Mouse (Mus musculus): ENCODE results near the gene Sbno2. TPM values are rescaled to one million over a fixed set of nuclear protein-coding genes. Genes with fewer than 3 reads are reported as not detected.
A peak's percentile ranks its signal among the peaks of the same experiment; 100 is the strongest.

The Sbno2 gene
- polyA plus RNA-seq, 1 experiment = 67.2 TPM

GRCm38 (mm10) chr10:80130403-80131031 is 25.1 kb upstream of the Sbno2 start:
- WGBS = 34% methylated on average over 18 of the region's 18 CpGs
- no peak for DNase-seq (ENCODE audit: low read depth, low spot score)

DNA sequence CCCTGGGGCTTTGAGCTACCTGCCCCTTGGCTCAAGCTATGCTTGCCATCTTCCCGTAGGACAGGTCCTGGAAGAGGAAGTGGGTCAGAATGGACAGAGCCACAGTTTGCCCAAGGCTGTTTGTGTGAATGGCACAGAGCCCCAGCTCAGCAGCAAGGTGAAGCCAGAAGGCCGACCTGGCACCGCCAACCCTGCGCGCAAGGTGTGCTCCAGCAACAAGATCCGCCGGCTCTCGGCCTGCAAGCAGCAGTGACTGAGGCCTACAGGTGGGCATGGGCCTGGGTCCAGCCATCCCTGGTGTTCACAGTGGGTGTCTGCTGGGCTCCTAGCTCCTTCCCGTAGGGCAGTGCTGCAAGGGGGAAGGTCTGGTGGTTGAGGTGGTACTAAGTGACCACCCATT is 24.5 kb upstream of the Sbno2 start:
- 34% methylated on average over 9 of the region's 9 CpGs for WGBS
- no peak for DNase-seq (ENCODE audit: low read depth, low spot score)

- DNase-seq (ENCODE audit: low read depth, low spot score) = no peak
- WGBS = 95% methylated on average over 8 of the region's 8 CpGs
These were observed 22.5 kb upstream of the Sbno2 start for GRCm38 (mm10) chr10:80127920-80128319.

DNA sequence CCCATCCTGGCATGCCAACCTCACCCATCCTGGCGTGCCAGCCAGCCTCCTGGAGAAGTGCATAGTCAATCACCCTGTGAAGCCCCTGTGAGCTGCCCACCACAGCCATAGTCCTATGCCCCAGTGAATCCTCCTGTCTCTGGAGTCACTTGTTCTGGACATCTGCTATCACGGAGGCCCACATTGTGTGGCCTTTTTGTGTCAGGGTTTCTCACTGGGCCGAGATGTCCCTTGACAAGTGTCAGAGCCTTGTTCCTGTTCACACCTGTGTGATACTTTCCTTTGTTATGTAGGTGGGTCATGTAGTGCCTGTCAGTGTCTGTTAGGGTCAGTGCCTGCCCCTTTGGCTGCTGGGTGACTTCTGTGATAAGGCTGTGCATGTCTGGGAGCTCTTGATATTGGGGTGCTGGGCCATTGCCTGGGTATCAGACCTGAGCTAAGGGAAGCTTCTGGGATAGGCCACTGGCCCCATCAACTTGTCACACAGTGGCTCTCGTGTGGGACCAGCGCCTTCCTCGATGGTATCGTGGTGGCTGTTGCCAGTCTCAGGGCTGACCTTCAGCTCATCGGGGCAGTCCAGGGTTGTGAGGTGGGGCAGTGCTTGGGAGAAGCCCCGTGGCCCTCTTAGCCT is 18.7 kb upstream of the Sbno2 start:
- 87% methylated on average over 9 of the region's 9 CpGs for WGBS
- no peak for DNase-seq (ENCODE audit: low read depth, low spot score)

- 76% methylated on average over 2 of the region's 2 CpGs for WGBS
- no peak for DNase-seq (ENCODE audit: low read depth, low spot score)
These were observed 16.3 kb upstream of the Sbno2 start for GRCm38 (mm10) chr10:80121639-80122038.

DNA sequence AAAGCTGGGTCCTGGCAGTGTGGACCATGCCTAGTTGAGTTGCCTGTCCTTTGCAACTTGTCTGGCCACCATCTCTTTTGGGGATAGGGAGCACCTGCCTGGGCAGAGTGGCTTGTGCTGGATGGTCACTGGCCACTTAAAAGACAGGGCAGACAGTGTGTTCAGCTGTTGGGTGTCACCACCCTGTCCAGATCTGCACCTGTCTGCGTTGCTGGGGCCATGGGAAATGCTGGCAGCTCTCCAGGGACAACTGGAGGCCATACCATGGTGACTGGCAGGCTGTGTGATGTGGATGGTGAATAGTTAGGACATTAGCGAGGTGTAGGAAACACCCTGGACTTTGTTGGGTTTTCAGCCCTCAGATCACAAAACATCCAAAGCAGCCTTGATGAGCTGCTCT is 14.8 kb upstream of the Sbno2 start:
- DNase-seq (ENCODE audit: low read depth, low spot score) = no peak
- WGBS = 23% methylated on average over 2 of the region's 2 CpGs

DNA sequence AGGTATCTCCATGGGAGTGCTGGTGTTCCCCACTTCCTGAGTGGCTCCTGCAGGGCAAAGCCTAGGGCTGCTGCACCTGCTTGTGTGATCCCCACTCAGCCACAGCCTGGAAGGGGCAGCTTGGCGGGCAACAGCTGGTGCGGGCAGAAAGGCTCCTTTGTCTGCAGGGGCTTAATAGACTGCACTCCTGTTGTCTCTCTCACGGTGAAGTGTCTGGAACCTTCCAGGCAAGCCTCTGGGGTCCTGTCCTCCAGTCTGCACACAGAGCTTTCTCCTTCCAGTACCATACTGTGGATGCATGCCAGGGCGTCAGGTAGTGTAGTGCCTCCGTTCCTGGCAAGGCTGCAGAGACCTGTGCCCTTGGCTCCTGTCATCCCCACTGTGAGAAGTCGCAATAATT is 13.2 kb upstream of the Sbno2 start:
- WGBS = 71% methylated on average over 6 of the region's 6 CpGs
- DNase-seq (ENCODE audit: low read depth, low spot score) = no peak

DNA sequence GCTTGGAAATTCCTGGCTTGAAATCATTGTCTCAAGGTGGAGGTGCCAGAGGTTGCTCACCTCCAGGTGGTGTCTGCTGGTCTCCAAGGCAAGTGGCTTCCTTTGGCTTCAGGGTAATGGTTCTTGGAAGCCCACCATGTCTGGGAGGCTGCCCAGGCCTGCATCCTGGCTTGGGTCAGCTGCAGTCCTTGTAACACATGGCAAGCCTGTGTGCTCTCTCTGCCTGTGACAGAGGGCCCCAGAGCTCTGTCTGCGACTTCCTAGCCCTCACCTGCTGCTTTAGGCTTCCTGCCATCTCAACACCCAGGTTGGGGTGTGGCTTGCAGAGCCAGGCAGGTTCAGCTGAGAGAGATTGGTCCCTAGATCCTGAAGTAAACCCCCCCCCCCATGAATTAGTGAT is 12.4 kb upstream of the Sbno2 start:
- DNase-seq (ENCODE audit: low read depth, low spot score) = no peak
- 10% methylated on average over 1 of the region's 1 CpGs for WGBS

GRCm38 (mm10) chr10:80116927-80117691 is 11.7 kb upstream of the Sbno2 start:
- under 1% methylated on average over 30 of the region's 30 CpGs for WGBS
- DNase-seq (ENCODE audit: low read depth, low spot score) = no peak

GRCm38 (mm10) chr10:80116563-80116926 is 11.2 kb upstream of the Sbno2 start:
- DNase-seq (ENCODE audit: low read depth, low spot score) = no peak
- WGBS = 1% methylated on average over 27 of the region's 27 CpGs

DNA sequence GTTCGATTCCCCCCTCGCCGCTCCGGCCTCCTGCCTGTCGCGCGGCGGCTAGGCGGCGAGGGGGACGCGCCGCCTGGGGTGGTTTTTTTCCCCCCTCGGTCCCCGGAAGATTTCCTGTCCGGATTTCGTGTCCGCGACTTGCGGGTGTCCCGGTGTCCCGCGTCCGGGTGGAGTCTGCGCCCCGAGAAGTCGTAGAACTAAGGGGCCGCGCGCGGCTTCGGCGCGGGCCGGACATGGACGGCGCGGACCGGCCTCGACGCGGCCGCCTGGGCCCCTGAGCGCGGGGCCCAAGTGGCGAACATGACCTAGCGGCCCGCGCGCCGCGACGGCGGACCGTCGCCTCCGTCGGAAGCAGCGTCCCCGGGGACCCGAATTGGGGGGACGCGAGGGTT is 10.6 kb upstream of the Sbno2 start:
- no peak for DNase-seq (ENCODE audit: low read depth, low spot score)
- under 1% methylated on average over 63 of the region's 63 CpGs for whole genome bisulfite sequencing

GRCm38 (mm10) chr10:80115290-80115943 is 10.0 kb upstream of the Sbno2 start, which contains the start of gene Stk11:
Stk11 (plus strand) TSS chr10:80115803.
- DNase-seq (ENCODE audit: low read depth, low spot score) = peak; percentile 100
- under 1% methylated on average over 70 of the region's 70 CpGs for WGBS

DNA sequence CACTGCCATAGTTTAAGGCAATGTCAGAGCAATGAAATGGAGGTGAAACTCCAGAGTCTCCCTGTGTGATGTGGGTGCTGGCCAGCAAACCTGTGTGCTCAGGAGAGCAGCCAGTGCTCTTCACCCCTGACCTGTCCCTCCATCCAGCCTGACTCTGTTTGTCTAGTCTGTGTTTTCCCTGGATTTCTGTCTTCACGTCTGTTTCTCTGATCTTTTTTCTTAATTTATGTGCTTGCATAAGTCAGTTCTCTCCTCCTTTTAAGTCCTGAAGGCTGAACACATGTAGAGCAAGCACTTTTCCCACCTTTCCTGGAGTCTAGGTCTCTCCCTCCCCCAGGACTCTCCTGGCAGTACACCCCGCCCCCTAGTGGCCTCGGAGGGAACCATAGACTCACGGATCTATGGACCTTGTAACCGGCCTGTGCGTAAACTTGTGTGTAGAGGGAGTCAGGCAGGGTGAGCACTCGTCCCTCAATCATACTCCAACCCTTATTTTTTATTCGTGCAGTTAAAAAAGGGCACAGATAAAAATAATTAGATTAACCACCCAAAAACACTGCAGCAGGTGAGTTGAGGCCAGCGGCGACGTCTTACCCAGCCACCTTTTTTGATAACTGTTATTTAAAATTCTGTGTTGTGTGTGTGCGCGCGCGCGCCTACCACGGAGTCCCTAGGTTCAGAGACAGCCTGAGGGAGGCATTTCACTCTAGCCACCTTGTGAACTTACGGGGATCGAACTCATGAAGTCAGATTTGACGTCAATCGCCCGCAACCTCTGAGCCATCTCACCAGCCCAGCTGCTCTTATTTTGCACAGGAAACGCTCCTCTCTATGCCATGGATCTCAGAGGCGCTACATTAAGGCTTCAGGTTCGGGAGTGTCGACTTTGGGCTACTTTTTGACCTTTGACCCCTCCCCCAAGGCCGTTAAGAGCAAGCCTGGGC is 9.2 kb upstream of the Sbno2 start:
- no peak for DNase-seq (ENCODE audit: low read depth, low spot score)
- WGBS = 2% methylated on average over 27 of the region's 27 CpGs

DNA sequence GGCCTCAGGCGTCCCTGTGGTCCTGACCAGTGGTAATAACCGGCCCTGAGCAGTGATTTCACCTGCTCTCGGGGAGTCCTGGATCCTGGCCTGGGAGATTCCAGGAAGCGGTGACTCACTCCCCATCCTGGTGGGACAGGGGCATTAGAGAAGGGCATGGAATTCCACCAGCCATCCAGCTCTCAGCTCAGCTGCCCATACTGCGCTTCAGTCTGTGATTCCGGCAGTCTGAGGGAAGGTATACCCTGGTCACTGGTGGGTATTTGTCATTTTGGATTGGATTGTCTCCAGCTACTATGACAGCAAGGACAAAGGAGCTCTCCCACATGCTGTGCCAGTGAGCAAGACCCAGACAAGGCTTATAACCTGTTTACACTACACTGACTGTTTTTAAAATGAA is 2.3 kb upstream of the Sbno2 start:
- WGBS = 56% methylated on average over 6 of the region's 6 CpGs
- DNase-seq (ENCODE audit: low read depth, low spot score) = no peak

DNA sequence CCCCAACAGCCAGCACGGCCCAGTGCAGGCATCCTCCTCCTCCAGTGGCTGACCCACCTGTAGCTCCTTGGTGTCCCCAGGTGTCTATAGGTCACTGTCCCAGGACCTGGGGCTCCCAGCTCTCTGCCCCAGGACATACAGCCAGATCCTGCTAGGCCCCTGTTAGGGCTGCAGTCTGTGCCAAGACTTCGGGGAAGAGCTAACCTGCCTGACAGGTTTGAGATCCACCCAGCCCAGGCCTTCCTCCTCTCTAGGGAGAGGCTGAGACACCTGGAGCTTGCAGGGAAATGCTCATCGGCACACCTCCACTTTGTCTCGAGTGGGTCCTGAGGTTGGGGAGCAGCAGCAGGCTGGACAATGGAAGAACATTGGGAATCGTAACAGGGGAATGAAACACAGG is 555 bp upstream of the Sbno2 start:
- DNase-seq (ENCODE audit: low read depth, low spot score) = no peak
- 27% methylated on average over 5 of the region's 5 CpGs for WGBS

- no peak for DNase-seq (ENCODE audit: low read depth, low spot score)
- WGBS = 58% methylated on average over 3 of the region's 3 CpGs
These were observed 1.2 kb downstream of the Sbno2 start for GRCm38 (mm10) chr10:80104181-80104580.

DNA sequence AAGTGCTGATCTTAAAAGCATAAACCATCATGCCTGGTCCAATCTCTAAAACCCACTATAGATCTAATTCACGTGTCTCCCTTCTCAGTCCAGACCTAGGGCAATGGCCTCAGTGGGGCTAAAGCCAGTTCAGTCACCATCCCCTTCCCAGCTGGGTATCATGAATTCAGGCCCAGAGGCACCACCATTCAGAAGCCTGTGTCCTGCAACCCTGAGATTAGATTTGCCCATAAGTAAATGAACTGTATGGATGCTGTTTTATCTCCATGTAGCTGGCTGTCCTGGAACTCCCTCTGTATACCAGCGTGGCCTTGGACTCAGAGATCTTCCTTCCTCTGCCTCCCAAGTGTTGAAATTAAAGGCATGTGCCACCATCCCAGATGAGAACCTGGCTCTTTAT is 2.3 kb downstream of the Sbno2 start:
- WGBS = 82% methylated on average over 2 of the region's 2 CpGs
- no peak for DNase-seq (ENCODE audit: low read depth, low spot score)

DNA sequence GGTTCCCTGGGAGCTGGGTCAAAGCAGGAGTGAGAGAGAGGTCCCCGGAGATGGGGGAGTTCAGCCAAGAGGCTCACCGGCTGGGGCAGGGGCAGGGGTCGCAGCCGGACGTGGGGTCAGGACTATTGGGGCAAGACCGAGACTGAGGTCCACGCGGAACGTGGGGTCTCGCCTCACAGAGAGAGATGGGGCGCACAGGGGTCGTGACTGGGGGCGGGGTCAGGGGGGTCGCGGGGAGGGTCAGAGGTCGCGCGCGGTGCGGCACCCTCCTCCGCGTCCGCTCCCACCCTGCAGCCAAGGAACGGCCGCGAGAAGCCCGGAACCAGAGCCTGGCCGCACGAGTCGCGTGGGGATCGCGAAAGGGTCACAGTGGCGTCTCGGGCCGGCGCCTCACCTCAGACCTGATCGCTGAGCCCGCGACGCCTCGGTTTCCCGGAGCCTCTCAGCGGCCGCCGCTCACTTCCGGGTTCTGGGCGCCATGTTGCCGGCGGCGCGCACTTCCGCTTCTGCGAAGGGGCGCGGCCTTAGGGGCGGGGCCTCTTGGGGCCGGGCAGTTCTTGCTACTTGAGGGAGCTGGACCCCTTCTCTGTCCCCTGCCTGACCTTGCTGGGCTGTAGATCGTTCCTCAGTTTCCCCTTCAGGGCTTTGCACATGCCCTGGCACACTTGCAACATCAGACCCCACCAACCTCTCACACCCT is 3.0 kb downstream of the Sbno2 start:
- 1% methylated on average over 58 of the region's 59 CpGs for WGBS

DNA sequence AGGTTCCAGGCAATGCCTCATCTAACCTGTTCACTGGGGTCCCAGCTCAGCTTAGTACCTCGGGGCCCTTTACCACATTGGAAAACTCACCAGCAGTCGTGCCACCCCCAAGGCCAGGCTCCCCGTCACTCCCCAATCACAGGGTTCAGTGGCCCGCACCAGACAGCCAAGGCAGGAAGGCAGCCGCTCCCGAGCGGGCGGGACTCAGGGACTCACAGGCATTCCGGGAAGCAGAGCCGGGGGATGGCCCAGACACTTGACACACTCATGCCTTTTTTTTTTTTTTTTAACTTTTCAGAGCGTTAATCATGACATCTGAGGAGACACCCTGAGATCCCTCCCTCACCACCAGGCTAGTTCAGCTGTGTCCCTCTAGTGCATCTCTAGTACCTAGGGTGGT is 4.4 kb downstream of the Sbno2 start:
- 12% methylated on average over 11 of the region's 11 CpGs for WGBS
- DNase-seq (ENCODE audit: low read depth, low spot score) = no peak

More for the DNA sequence above, 3.0 kb downstream of the Sbno2 start:
- DNase-seq (ENCODE audit: low read depth, low spot score) = no peak

Measured in large intestine, adult 2 months (tissue).